Mouse (Mus musculus) cortical plate, adult 2 months (tissue): ENCODE data around the gene Cnn3. TPM values are rescaled to one million over a fixed set of nuclear protein-coding genes. Genes with fewer than 3 reads are reported as not detected.

ENCODE experiments used
- H3K27ac ChIP-seq: fragments of 200-500 bp; 2 replicates; pipeline ENCODE4 v1.5.1; 2012; ENCODE audit warnings: low read length, control low read depth, inconsistent platforms; ENCODE audit not compliant: insufficient read depth
- H3K4me1 ChIP-seq: fragments of 200-500 bp; 2 replicates; pipeline ENCODE4 v1.6.1; 2011; ENCODE audit warnings: low read length; ENCODE audit not compliant: control insufficient read depth, insufficient read depth
- H3K4me3 ChIP-seq: fragments of 200-500 bp; 2 replicates; pipeline ENCODE4 v1.5.1; 2011; ENCODE audit warnings: mild to moderate bottlenecking, low read length, control low read depth; ENCODE audit not compliant: insufficient read depth
- CTCF ChIP-seq: fragments of 200-500 bp; IDR thresholded peaks from 2 replicates; pipeline ENCODE4 v1.5.1; 2011; ENCODE audit warnings: mild to moderate bottlenecking, control low read depth, low read length; ENCODE audit not compliant: insufficient read depth; ENCODE audit errors: extremely low read depth
- POLR2A ChIP-seq: fragments of 200-500 bp; IDR thresholded peaks from 2 replicates; pipeline ENCODE4 v1.6.1; 2011; ENCODE audit warnings: mild to moderate bottlenecking, low read length, control low read depth; ENCODE audit not compliant: insufficient read depth; ENCODE audit errors: extremely low read depth
- polyA plus RNA-seq: library from polyadenylated mRNA; depleted of rRNA; stranded (reverse); fragments of >200 nt; gene quantifications from 2 replicates; pipeline ENCODE4 v1.2.3, GENCODE M21; 2012; rRNA removed

Cnn3 gene
- polyA plus RNA-seq, 1 experiment = 130 TPM

DNA sequence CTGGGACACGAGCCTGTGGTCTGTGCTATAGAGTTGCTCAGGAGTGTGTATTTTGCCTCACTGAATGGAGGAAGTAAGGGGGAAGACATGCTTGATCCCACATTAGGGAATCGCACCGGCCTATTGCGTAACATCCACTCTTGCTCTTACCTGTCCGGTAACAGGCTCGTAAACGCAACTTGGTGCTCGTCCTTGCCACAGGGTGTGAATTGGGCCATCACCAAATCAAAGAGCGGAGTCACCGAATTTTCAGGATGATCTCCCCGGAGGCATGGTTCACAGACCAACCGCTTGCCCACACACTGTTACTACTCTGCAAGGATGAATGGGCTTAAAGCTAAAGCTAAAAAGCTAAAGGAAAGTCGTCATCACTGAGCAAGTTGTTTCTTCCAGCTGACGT, 81.4 kb downstream of the Cnn3 start:
- TF ChIP-seq POLR2A = no peak
- no peak for TF ChIP-seq CTCF
- Histone ChIP-seq H3K27ac (no peak overlapping the region), H3K4me3 (no peak overlapping the region), H3K4me1 (no peaks in the 10 kb centered on the region)

Other genes with a start within 250 kb of the Cnn3 start
- gene Tmem56, start 143.4 kb upstream of the Cnn3 start, polyA plus RNA-seq = 23.3 and 25.2 TPM in 2 replicates
- 15.2 and 20.2 TPM in 2 replicates for gene Alg14, start 134.7 kb upstream of the Cnn3 start, polyA plus RNA-seq
- gene Slc44a3, start 105.9 kb downstream of the Cnn3 start, polyA plus RNA-seq = 0.08 TPM in 1 of 2 replicates, not detected in the other
- gene 4930432M17Rik, start 244.3 kb downstream of the Cnn3 start, polyA plus RNA-seq = not detected in 2 replicates